Mouse (Mus musculus) splenic B cell, adult 2 months (primary cell): ENCODE measurements at regions not wholly inside any gene's neighbourhood (a gene's known extent, or its start where the extent isn't known, plus 50 kb on each side); places are given as distances from the start of the nearest gene placed in this dataset.

Source experiments
- DNase-seq: peaks from one replicate; pipeline ENCODE4 v3.0.0-alpha.2; 2011; ENCODE audit warnings: low read depth, low spot score
- H3K27me3 ChIP-seq: 2 replicates; pipeline ENCODE4 v1.6.1; 2012; ENCODE audit warnings: mild to moderate bottlenecking, low read length, moderate library complexity, mixed read lengths; ENCODE audit not compliant: control insufficient read depth, poor library complexity, insufficient read depth, severe bottlenecking
- H3K36me3 ChIP-seq: 2 replicates; pipeline ENCODE4 v1.6.1; 2012; ENCODE audit warnings: mild to moderate bottlenecking, low read length, moderate library complexity, mixed read lengths; ENCODE audit not compliant: control insufficient read depth, poor library complexity, insufficient read depth, severe bottlenecking

DNA sequence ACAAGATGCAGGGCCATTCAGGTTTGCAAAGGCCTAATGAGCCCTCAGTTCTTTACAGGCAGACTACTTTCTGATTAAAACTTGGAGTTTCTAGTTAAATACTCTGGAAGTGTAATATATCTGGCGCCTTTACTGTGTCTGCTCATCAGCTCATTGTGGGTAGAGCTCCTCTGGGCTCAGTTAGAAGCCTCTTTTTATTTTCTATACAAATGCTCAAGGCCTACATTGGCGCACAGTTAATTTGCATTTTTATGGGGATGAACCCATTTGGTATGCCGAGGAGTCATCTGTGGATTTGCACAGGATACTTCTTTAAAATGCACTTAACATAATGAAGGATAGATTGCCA is 573.5 kb downstream of the Rps29 start:
- Histone ChIP-seq H3K36me3 (no peaks in the 10 kb centered on the region), H3K27me3 (no peaks in the 10 kb centered on the region)
- DNase-seq, result no peak

DNA sequence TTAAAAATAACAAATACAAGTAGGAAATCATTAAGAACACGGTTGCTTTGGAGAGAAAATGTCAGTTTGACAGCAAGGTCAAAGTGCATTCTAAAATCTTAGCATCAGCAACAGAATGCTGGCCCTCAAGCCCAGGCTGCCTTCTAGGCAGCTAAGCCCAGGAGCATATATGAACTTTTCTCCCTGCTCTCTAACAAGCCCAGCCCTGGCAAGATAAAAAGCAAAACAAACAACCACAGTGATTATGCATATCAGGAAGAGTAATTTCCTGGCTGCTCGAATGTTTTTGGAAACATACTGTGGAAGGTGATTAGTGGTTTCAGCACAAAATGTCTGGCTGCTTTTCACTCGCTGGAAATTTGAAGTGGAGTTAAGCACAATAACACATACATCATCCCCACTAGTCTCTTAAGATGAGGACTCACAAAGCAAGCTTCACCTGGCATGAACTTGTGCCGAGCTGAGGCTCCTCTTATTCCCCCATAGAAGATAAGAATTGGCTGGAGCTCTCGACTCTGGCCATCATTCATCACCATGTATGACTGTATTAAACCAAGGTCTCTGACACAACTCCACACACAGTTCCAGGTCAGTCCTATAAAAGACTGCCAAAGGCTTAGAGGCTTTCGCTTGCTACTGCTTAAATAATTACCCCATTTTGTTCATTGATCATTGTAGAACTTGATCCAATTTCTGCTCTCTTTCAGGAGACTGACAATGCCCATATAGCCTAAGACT is 574.0 kb downstream of the Rps29 start:
- DNase-seq, result no peak
- Histone ChIP-seq H3K27me3 (no peaks in the 10 kb centered on the region), H3K36me3 (no peaks in the 10 kb centered on the region)

DNA sequence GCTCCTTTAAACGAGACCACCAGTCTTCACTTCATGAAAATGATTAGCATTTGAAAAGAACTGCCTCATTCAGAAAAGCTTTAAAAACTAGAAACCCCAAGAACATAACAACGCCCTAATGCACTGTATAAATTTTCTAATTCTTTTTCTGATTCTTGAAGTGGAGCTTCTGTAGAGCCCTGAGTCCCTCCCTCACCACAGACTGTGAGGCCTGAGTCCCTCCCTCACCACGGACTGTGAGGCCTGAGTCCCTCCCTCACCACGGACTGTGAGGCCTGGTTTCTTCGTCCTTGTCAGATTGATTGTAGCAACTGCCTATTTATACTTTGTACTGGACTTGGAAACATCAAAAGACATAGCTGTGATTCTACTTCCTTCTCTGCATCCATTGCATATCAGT is 579.1 kb downstream of the Rps29 start:
- no peak for DNase-seq
- no peaks in the 10 kb centered on the region; the same call in 1 of the 2 replicates for H3K27me3 ChIP-seq
- no peaks in the 10 kb centered on the region for H3K36me3 ChIP-seq

DNA sequence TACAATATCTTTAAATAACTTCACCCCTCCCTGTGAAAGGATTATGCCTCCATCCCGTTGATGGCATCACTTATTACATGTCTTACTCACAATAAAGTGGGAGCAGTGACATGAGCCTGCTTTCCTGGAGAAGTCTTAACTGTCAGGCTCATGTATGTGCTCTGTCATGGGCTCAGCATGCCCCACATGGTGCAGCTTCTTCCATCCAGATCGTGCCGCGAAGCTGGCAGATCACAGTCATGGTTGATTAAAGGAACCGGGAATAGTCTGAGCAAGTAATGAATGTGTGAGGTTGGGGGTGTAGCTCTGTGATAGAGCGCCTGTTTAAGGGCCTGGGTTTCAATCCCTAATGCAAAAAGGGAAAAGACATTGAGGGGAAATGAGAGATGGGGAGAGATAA is 581.5 kb downstream of the Rps29 start:
- no peak for DNase-seq
- Histone ChIP-seq H3K27me3 (no peaks in the 10 kb centered on the region; the same call in 1 of the 2 replicates), H3K36me3 (no peaks in the 10 kb centered on the region)

DNA sequence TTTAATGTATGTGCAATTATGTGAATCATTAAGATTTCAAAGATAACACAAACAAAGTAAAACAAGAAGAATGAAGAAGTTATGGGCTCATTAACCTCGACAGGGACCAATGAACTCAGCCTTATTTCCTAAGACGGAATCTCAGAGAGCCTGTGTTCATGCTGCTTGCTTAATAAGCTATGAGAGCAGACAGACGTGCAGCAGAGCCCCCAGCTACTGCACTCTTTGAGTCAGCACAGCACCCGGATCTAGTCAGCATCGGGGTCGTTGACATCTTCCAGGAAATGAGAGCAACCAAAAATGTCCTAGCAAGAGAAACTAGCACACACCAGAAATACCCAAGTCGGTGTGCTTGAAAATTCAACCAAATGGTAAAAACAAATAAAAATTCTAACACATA is 582.1 kb downstream of the Rps29 start:
- H3K27me3 ChIP-seq, result no peaks in the 10 kb centered on the region; the same call in 1 of the 2 replicates
- H3K36me3 ChIP-seq, result no peaks in the 10 kb centered on the region
- no peak for DNase-seq

DNA sequence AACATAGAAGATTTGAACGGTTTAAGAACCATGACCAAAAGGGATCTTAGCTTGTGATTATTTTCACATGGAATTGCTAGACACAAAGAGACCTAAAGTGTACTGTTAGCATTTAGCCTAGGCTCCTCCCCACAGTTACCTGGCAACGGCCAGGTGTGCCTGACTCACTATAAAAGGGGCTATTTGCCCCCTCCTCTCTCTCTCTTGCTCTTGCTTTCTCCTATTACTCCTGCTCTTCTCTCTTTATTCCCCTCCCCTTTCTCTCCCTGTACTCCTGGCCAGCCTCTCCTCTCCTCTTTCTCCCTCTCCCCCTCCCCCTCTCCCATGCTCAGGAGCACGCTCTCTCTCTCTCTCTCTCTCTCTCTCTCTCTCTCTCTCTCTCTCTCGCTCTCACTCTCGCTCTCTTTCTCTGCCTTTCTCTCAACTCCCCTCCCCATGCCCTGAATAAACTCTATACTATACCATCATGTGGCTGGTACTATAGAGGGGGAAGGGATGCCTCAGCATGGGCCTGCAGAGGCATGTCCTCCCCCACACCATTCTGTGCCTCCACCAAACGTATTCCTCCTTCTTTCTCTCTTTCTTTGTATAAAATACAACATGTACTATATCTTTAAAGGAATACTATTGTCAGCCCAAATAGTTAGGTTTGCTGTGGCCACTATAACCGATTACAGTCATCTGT is 603.9 kb downstream of the Rps29 start:
- Histone ChIP-seq H3K36me3 (no peaks in the 10 kb centered on the region), H3K27me3 (no peaks in the 10 kb centered on the region)
- DNase-seq, result no peak

DNA sequence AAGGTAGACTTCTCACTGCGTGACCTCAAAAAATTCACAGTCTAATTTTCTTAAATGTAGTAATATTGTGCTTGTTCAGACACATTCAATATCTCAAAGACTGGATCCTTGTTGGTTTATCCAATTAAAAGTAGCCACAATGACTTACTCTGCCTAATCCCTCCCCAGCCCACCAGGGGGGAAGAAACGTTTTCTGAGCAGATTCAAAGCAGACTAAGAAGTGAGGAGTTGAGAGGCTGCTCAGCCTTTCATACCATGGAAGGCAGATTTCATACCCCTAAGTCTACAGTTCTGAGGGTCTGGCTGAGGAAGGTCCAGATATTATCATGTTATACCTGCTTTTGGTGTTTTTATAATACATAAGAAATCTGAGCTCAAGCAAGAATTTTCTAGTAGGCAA is 604.7 kb downstream of the Rps29 start:
- Histone ChIP-seq H3K27me3 (no peaks in the 10 kb centered on the region), H3K36me3 (no peaks in the 10 kb centered on the region)
- DNase-seq, result no peak

DNA sequence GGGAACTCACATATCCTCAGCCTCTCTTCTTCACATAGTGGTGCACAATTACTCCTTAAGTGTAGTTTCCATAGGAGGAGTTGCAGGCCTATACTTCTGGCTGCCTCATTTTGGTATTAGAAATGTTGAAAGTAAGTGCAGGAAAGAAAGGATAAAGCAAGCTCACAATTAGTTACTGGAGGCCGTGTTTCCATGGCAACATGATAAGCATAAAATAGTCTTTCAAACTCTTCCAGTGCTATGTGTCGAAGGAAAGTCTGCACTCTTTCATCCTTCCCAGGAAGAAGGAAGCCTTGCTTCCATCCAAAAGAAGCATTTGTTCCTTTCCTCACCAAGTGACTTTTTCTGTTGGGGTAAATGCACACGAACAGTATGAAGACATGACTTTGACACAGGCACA is 617.2 kb downstream of the Rps29 start:
- Histone ChIP-seq H3K36me3 (no peaks in the 10 kb centered on the region), H3K27me3 (no peaks in the 10 kb centered on the region)
- DNase-seq, result no peak

DNA sequence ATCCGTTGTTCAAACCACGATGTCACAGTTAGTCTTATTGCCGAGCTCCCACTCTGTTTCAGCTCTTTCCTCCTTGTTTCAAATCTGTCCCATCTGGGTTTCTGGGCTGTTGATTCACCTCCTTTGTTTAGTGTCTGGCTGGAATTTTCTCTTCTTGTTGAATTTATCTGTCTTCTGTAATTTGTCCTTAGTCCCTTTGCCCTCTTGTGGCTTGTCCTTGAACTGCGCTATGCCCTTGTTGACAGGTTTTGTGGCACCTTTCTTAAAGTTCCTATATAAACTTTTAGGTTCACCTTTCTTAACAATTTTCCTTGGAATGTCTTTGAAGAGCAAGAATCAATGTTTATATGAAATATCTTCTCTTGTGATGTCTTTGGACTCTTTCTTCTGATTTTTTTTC is 658.2 kb downstream of the Rps29 start:
- no peak for DNase-seq
- Histone ChIP-seq H3K36me3 (no peaks in the 10 kb centered on the region), H3K27me3 (no peaks in the 10 kb centered on the region)

DNA sequence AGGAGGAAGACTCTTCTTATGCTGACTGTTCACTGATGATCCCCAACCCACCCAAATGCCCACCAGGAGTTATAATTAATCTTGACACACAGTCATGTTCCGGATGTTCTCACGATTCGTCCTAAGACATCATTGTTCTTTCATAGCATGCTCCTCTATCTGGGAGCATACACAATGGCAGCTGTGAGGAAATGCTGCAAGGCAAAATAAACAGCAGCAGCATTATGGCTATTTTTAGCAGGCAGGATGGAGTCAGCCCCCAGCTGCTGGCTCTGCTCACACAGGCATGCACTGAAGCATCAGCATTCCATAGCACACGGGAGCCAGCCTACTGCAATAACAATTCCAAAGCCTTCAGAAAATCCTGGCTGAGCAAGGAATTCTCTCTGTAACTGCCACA is 696.0 kb downstream of the Rps29 start:
- no peaks in the 10 kb centered on the region for H3K36me3 ChIP-seq
- DNase-seq, result no peak
- no peaks in the 10 kb centered on the region for H3K27me3 ChIP-seq

DNA sequence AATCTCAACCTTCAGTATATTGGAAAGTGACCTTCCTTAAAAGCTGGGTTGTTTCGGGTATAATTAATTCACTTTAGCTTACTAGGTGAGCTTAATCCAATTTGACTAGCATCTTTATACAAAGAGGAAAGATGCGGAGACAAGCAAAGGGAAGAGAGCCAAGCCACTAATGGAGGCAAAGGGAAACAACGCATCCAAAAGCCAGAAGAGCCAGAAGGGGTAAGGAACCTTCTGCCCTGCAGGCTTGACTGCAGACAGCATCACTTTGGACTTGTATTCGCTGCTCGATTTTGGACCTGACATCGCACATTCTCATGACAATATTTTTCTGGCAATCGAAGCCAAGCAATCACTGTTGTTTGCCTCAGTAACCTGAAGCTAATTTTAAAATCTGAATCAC is 700.8 kb downstream of the Rps29 start:
- DNase-seq, result no peak
- Histone ChIP-seq H3K27me3 (no peaks in the 10 kb centered on the region), H3K36me3 (no peaks in the 10 kb centered on the region)

DNA sequence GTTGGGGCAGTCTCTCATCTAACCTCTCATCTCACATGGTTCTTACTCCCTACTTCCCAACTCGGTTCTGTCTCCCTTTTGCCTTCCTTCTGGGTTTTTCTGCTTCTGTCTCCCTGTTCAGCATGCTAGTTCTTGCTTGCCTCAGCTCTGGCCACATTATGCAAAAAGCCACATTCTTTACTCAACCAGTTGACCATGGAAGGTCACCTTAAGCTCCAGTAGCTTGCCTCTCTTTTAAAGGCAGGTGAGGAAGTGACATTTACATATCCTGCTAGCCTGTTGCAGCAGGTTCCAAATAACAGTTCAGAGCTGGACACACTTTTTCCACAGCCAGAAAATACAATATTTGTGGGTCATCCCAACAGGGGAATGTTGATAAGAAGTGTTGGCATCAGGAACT is 732.4 kb downstream of the Rps29 start:
- no peaks in the 10 kb centered on the region for H3K36me3 ChIP-seq
- H3K27me3 ChIP-seq, result no peaks in the 10 kb centered on the region
- no peak for DNase-seq

DNA sequence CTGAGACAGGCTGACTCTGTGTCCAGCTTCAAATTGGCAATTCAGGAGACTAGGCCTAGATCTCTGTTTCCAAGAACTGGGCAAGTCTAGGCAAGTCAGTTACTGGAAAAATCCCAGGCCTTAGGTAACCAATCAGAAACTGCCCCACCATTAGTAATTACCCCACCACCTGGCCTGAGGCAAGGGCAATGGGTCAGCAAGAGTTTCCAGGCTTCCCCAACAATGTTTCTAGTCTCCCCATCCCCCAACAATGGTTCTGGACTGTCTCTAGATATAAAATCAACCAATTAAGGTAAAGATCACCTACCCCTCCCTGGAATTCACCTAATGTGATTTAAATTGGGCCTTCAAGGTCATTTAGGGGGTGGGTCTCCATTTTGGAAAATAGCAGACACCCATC is 734.0 kb downstream of the Rps29 start:
- no peak for DNase-seq
- no peaks in the 10 kb centered on the region for H3K27me3 ChIP-seq
- no peaks in the 10 kb centered on the region for H3K36me3 ChIP-seq
